Mouse (Mus musculus): ENCODE results near the gene Negr1. TPM values are rescaled to one million over a fixed set of nuclear protein-coding genes. Genes with fewer than 3 reads are reported as not detected.

Negr1 gene
- total and polyA plus RNA-seq, 3 experiments = not detected

DNA sequence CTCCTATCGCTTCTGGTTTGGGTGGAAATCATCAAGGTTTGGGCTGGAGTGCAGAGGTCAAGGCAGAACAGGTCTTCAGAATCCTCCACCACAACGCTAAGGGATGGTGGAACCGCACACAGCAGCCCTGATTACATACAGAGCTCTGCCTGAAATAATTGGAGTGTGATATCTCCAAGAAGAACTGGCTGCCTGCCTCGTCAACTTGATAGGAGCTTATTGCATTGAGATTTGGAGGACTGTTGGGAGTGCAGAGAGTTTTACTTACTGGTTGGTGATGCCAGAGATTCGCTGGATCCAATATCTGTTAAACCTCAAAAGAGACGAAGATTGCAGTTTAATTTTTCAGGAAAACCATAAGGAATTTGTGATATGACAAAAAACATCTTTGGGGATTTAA lies 391.4 kb downstream of the Negr1 start:
- in situ Hi-C loops (cut with MboI; ENCODE audit: low pct_ligation_motif_present, low pct_unique_long_range_greater_than_20kb, low sequenced_read_pairs) = no loop called here
- Histone ChIP-seq H3K27me3 (replicated peaks) (no peaks in the 10 kb centered on the region), H3K36me3 (replicated peaks in 1 of 2; ENCODE audit: control insufficient read depth in 1 of 2, insufficient read depth in 1 of 2, low read length in 1 of 2) (no peaks in the 10 kb centered on the region), H3K4me1 (ENCODE audit: control insufficient read depth in 1 of 2, insufficient read depth in 2 of 2) (peaks cover 3 to 16% of the 10 kb centered on the region in 2 experiments; a peak in 2 of 4 replicates), H3K27ac (ENCODE audit: insufficient read depth, low read depth) (no peak overlapping the region), H3K4me2 (ENCODE audit: insufficient read depth, low read depth, poor library complexity, severe bottlenecking) (no peak overlapping the region), H3K79me2 (replicated peaks; ENCODE audit: control insufficient read depth, extremely low read depth, insufficient read depth, poor library complexity, severe bottlenecking) (no peaks in the 10 kb centered on the region), H3K9ac (ENCODE audit: insufficient read depth, low read depth) (no peak overlapping the region), H3K4me3 (replicated peaks in 1 of 3; ENCODE audit: low read depth in 2 of 3, low read length in 2 of 3, poor library complexity in 1 of 3) (no peak overlapping the region), H3K9me3 (replicated peaks; ENCODE audit: low read length) (peaks cover 14% of the 10 kb centered on the region)
- dilution Hi-C loops (cut with MboI; ENCODE audit: extremely low pct_ligation_motif_present, extremely low pct_unique_long_range_greater_than_20kb, low sequenced_read_pairs) = no loop called here
- no peak for TF ChIP-seq MXI1 (IDR thresholded peaks at IDR 0.05; ENCODE audit: low read depth, low read length)
- TF ChIP-seq ZKSCAN1 (IDR thresholded peaks at IDR 0.05; ENCODE audit: borderline replicate concordance, low read depth, low read length) = no peak
- TF ChIP-seq MYC (IDR thresholded peaks at IDR 0.05; ENCODE audit: low read depth, low read length) = no peak
- no peak for TF ChIP-seq USF2 (conservative IDR thresholded peaks at IDR 0.05; ENCODE audit: low read depth, low read length)
- no peak for TF ChIP-seq CHD1 (IDR thresholded peaks at IDR 0.05; ENCODE audit: low read depth, low read length)
- TF ChIP-seq SIN3A (IDR thresholded peaks at IDR 0.05; ENCODE audit: low read length) = no peak
- TF ChIP-seq NELFE (IDR thresholded peaks at IDR 0.05; ENCODE audit: low read depth, low read length) = no peak
- TF ChIP-seq ZMIZ1 (IDR thresholded peaks at IDR 0.05; ENCODE audit: low read depth, low read length) = no peak
- TF ChIP-seq TBP (conservative IDR thresholded peaks at IDR 0.05; ENCODE audit: low read depth, low read length) = no peak
- no peak for TF ChIP-seq ETS1 (conservative IDR thresholded peaks at IDR 0.05; ENCODE audit: low read depth, low read length)
- TF ChIP-seq CHD2 (IDR thresholded peaks at IDR 0.05; ENCODE audit: low read length) = no peak
- no peak for TF ChIP-seq NRF1 (IDR thresholded peaks at IDR 0.05; ENCODE audit: low read depth, low read length)
- TF ChIP-seq CTCF (conservative IDR thresholded peaks at IDR 0.05 in 1 of 2, IDR thresholded peaks at IDR 0.05 in 1 of 2; ENCODE audit: low read depth in 2 of 2, low read length in 2 of 2) = no peak
- no peak for TF ChIP-seq RCOR1 (conservative IDR thresholded peaks at IDR 0.05; ENCODE audit: low read depth, low read length)
- TF ChIP-seq MAX (IDR thresholded peaks at IDR 0.05; ENCODE audit: low read length) = no peak
- TF ChIP-seq EP300 (IDR thresholded peaks at IDR 0.05; ENCODE audit: low read length) = no peak
- DNase-seq (ENCODE audit: extremely low read depth) = no peak

- no peak overlapping the region for H3K27ac ChIP-seq (ENCODE audit: insufficient read depth, low read depth)
- no peaks in the 10 kb centered on the region for H3K79me2 ChIP-seq (replicated peaks; ENCODE audit: control insufficient read depth, extremely low read depth, insufficient read depth, poor library complexity, severe bottlenecking)
- in situ Hi-C loops (cut with MboI; ENCODE audit: low pct_ligation_motif_present, low pct_unique_long_range_greater_than_20kb, low sequenced_read_pairs) (no loop called here), dilution Hi-C loops (cut with MboI; ENCODE audit: extremely low pct_ligation_motif_present, extremely low pct_unique_long_range_greater_than_20kb, low sequenced_read_pairs) (no loop called here)
- no peak overlapping the region for H3K9ac ChIP-seq (ENCODE audit: insufficient read depth, low read depth)
- H3K4me1 ChIP-seq (ENCODE audit: control insufficient read depth in 1 of 2, insufficient read depth in 2 of 2) = peaks cover 3 to 18% of the 10 kb centered on the region in 2 experiments; a peak in 2 of 4 replicates
- peaks cover 17% of the 10 kb centered on the region for H3K9me3 ChIP-seq (replicated peaks; ENCODE audit: low read length)
- no peak for DNase-seq (ENCODE audit: extremely low read depth)
- H3K4me3 ChIP-seq (replicated peaks in 1 of 3; ENCODE audit: low read depth in 2 of 3, low read length in 2 of 3, poor library complexity in 1 of 3) = no peak overlapping the region
- no peaks in the 10 kb centered on the region for H3K36me3 ChIP-seq (replicated peaks in 1 of 2; ENCODE audit: control insufficient read depth in 1 of 2, insufficient read depth in 1 of 2, low read length in 1 of 2)
- no peak overlapping the region for H3K4me2 ChIP-seq (ENCODE audit: insufficient read depth, low read depth, poor library complexity, severe bottlenecking)
- TF ChIP-seq SMC3 (IDR thresholded peaks at IDR 0.05; ENCODE audit: low read depth, low read length) (no peak), CTCF (conservative IDR thresholded peaks at IDR 0.05 in 1 of 2, IDR thresholded peaks at IDR 0.05 in 1 of 2; ENCODE audit: low read depth in 2 of 2, low read length in 2 of 2) (0 out of 4 replicates have a peak, but pooled peaks of 1 of the 2 experiments have one; percentile 7)
- no peaks in the 10 kb centered on the region for H3K27me3 ChIP-seq (replicated peaks)
These were observed 393.5 kb downstream of the Negr1 start for GRCm38 (mm10) chr3:156955094-156955493.
